Mouse (Mus musculus) frontal cortex, postnatal 10 days (tissue): ENCODE results near the gene Ccna1.

Source experiments
- DNase-seq, 2 experiments: peaks; one replicate each; pipeline ENCODE4 v3.0.0; 2022; ENCODE audit warnings: low spot score in 2 of 2, mixed read lengths in 1 of 2

The Ccna1 gene

GRCm38 (mm10) chr3:55055038-55055746, at the start of gene Ccna1:
Gene Ccna1, minus strand, starts transcription at chr3:55055501.
- DNase-seq: peak; percentile 52 to 73

GRCm38 (mm10) chr3:55101092-55101491, 45.8 kb upstream of the Ccna1 start:
- no peak for DNase-seq

- no peak for DNase-seq
These were observed 43.7 kb upstream of the Ccna1 start for GRCm38 (mm10) chr3:55098990-55099389.

GRCm38 (mm10) chr3:55098014-55098413, 42.7 kb upstream of the Ccna1 start:
- no peak for DNase-seq

- DNase-seq: no peak
These were observed 41.9 kb upstream of the Ccna1 start for GRCm38 (mm10) chr3:55097186-55097585.

GRCm38 (mm10) chr3:55096655-55097005, 41.3 kb upstream of the Ccna1 start:
- DNase-seq: no peak

- peak; percentile 37 to 42 for DNase-seq
These were observed 40.8 kb upstream of the Ccna1 start for GRCm38 (mm10) chr3:55095968-55096654.

- no peak for DNase-seq
These were observed 37.9 kb upstream of the Ccna1 start for GRCm38 (mm10) chr3:55093161-55093560.

- no peak for DNase-seq
These were observed 34.0 kb upstream of the Ccna1 start for GRCm38 (mm10) chr3:55089291-55089690.

GRCm38 (mm10) chr3:55088843-55089242, 33.5 kb upstream of the Ccna1 start:
- no peak for DNase-seq

GRCm38 (mm10) chr3:55088359-55088758, 33.1 kb upstream of the Ccna1 start:
- no peak for DNase-seq

GRCm38 (mm10) chr3:55087360-55087759, 32.1 kb upstream of the Ccna1 start:
- DNase-seq: no peak

GRCm38 (mm10) chr3:55086948-55087347, 31.6 kb upstream of the Ccna1 start:
- DNase-seq: no peak

GRCm38 (mm10) chr3:55085716-55086115, 30.4 kb upstream of the Ccna1 start:
- DNase-seq: no peak

- no peak for DNase-seq
These were observed 29.5 kb upstream of the Ccna1 start for GRCm38 (mm10) chr3:55084781-55085180.

- DNase-seq: peak in 1 of 2 experiments; percentile 70
These were observed 24.8 kb upstream of the Ccna1 start for GRCm38 (mm10) chr3:55080055-55080454.

- DNase-seq: no peak
These were observed 24.3 kb upstream of the Ccna1 start for GRCm38 (mm10) chr3:55079619-55080018.

- no peak for DNase-seq
These were observed 22.9 kb upstream of the Ccna1 start for GRCm38 (mm10) chr3:55078233-55078632.

GRCm38 (mm10) chr3:55075294-55075648, 20.0 kb upstream of the Ccna1 start:
- no peak for DNase-seq

- no peak for DNase-seq
These were observed 19.4 kb upstream of the Ccna1 start for GRCm38 (mm10) chr3:55074576-55075293.

- no peak for DNase-seq
These were observed 12.6 kb upstream of the Ccna1 start for GRCm38 (mm10) chr3:55067791-55068434.

GRCm38 (mm10) chr3:55066666-55067023, 11.3 kb upstream of the Ccna1 start:
- no peak for DNase-seq
